Mouse (Mus musculus): ENCODE data around the gene Dlk1. TPM values are rescaled to one million over a fixed set of nuclear protein-coding genes. Genes with fewer than 3 reads are reported as not detected.
"Not testable (repeated sequence)": the region's sequence is repeated elsewhere in the genome, so short reads cannot be mapped to it uniquely, and the experiment has no call there.

The Dlk1 gene
- polyA plus RNA-seq, 1 experiment: 2.2 TPM

DNA sequence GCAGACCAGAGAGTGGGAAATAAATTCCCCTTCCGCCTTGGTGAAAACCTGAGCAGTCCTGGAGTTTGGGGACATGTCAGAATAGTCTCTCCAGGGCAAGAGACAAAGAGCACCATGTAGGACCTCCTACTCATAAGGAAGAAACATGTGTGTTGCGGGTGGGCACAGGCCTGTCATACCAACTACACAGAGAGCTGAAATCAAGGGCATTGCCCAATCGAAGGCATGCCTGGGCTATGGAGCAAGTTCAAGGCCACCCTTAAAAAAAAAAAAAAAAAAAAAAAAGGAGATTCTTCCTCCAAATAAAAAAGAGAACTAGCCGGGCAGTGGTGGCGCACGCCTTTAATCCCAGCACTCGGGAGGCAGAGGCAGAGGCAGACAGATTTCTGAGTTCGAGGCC, 17.2 kb downstream of the Dlk1 start:
- no peaks in the 10 kb centered on the region for H3K27me3 ChIP-seq (ENCODE audit: control insufficient read depth, insufficient read depth, low read length)
- H3K27ac ChIP-seq (ENCODE audit: control insufficient read depth, insufficient read depth, low read length): no peak overlapping the region; the same call in 1 of the 2 replicates
- H3K4me3 ChIP-seq (ENCODE audit: control insufficient read depth, insufficient read depth, low read length): no peak overlapping the region
- no peak for DNase-seq
- H3K36me3 ChIP-seq (ENCODE audit: control insufficient read depth, insufficient read depth, low read length): no peaks in the 10 kb centered on the region
- H3K4me1 ChIP-seq (replicated peaks; ENCODE audit: control insufficient read depth, insufficient read depth, low read length): 0 out of 2 replicates have a peak, but pooled peaks cover 3% of the 10 kb centered on the region
- TF ChIP-seq POLR2A (IDR thresholded peaks at IDR 0.05; ENCODE audit: control insufficient read depth, extremely low read depth, insufficient read depth, low read length, poor library complexity): no peak
- no peak for TF ChIP-seq CTCF (IDR thresholded peaks at IDR 0.05; ENCODE audit: borderline replicate concordance, control insufficient read depth, extremely low read depth, insufficient read depth, low read length, poor library complexity)
- WGBS: 88% methylated on average over 8 of the region's 8 CpGs

DNA sequence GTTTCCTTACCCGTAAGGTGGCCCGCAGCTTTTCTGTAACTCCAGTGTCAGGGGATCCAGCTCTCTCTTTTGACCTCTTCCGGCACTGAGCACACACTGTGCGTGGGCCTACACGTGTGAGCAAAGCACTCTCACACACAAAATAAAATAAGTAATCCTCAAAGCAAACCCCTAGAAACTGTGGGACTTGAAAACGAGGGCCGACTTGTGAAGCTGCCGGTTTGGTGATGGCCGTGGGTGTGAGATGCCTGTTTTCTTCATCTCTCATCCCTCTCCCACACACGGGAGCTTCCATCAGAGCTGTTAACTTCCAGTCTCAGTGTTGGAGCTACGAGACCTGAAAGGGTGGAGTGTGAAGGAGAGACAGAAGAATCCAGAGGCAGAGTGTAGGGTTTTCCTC, 20.0 kb downstream of the Dlk1 start:
- H3K4me1 ChIP-seq (replicated peaks; ENCODE audit: control insufficient read depth, insufficient read depth, low read length): 0 out of 2 replicates have a peak, but pooled peaks cover 3% of the 10 kb centered on the region
- no peak for DNase-seq
- no peaks in the 10 kb centered on the region for H3K27me3 ChIP-seq (ENCODE audit: control insufficient read depth, insufficient read depth, low read length)
- no peaks in the 10 kb centered on the region for H3K36me3 ChIP-seq (ENCODE audit: control insufficient read depth, insufficient read depth, low read length)
- no peak overlapping the region for H3K4me3 ChIP-seq (ENCODE audit: control insufficient read depth, insufficient read depth, low read length)
- H3K27ac ChIP-seq (ENCODE audit: control insufficient read depth, insufficient read depth, low read length): no peak overlapping the region
- WGBS: 91% methylated on average over 11 of the region's 11 CpGs
- TF ChIP-seq CTCF (IDR thresholded peaks at IDR 0.05; ENCODE audit: borderline replicate concordance, control insufficient read depth, extremely low read depth, insufficient read depth, low read length, poor library complexity) (no peak), POLR2A (IDR thresholded peaks at IDR 0.05; ENCODE audit: control insufficient read depth, extremely low read depth, insufficient read depth, low read length, poor library complexity) (no peak)

DNA sequence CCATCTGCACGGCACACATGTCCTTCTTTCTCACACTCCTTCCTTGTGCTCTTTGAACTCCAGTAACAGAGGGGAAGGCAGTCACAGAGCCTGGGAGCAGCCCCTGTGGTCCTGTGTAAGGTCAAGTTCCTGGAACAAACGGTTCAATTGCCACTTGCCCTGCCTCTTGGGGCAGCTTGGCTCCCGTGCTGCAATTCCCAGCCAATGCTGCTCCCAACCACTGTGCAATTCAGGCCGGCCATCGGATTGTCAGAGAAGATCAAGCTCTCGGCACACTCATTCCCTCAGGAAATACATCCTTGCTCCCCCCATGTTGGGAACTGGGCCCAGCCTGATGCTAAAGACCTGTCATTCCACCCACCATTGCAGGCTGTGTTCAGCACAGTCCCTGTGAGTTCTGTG, 21.0 kb downstream of the Dlk1 start:
- Histone ChIP-seq H3K27ac (ENCODE audit: control insufficient read depth, insufficient read depth, low read length) (no peak overlapping the region), H3K27me3 (ENCODE audit: control insufficient read depth, insufficient read depth, low read length) (no peaks in the 10 kb centered on the region), H3K36me3 (ENCODE audit: control insufficient read depth, insufficient read depth, low read length) (no peaks in the 10 kb centered on the region), H3K4me1 (replicated peaks; ENCODE audit: control insufficient read depth, insufficient read depth, low read length) (0 out of 2 replicates have a peak, but pooled peaks cover 3% of the 10 kb centered on the region), H3K4me3 (ENCODE audit: control insufficient read depth, insufficient read depth, low read length) (no peak overlapping the region)
- no peak for DNase-seq
- TF ChIP-seq CTCF (IDR thresholded peaks at IDR 0.05; ENCODE audit: borderline replicate concordance, control insufficient read depth, extremely low read depth, insufficient read depth, low read length, poor library complexity): no peak
- WGBS: 54% methylated on average over 6 of the region's 6 CpGs

DNA sequence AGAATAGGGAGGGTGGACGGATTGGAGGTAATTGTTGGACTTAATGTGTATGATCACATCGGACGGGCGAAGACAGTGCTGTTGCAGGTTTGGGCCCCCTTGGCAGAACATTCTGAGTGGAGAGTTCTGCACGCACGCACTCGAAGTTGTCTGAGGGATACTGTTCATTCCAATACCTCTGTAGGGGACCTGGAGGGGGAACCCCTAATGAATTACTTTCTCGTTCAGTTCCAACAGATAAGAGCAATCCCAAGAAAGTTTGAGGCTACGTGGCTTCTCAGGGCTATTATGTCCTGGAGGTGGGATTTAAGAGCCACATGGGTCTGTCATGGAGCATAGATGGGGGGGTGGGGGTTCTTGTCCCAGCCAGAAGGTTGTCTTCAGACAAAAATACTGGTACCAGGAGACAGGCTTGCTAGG, 21.6 kb downstream of the Dlk1 start:
- H3K4me3 ChIP-seq (ENCODE audit: control insufficient read depth, insufficient read depth, low read length): no peak overlapping the region
- 96% methylated on average over 9 of the region's 9 CpGs for WGBS
- no peaks in the 10 kb centered on the region for H3K36me3 ChIP-seq (ENCODE audit: control insufficient read depth, insufficient read depth, low read length)
- no peak for TF ChIP-seq POLR2A (IDR thresholded peaks at IDR 0.05; ENCODE audit: control insufficient read depth, extremely low read depth, insufficient read depth, low read length, poor library complexity)
- TF ChIP-seq CTCF (IDR thresholded peaks at IDR 0.05; ENCODE audit: borderline replicate concordance, control insufficient read depth, extremely low read depth, insufficient read depth, low read length, poor library complexity): no peak
- H3K27me3 ChIP-seq (ENCODE audit: control insufficient read depth, insufficient read depth, low read length): no peaks in the 10 kb centered on the region
- 0 out of 2 replicates have a peak, but pooled peaks cover 3% of the 10 kb centered on the region for H3K4me1 ChIP-seq (replicated peaks; ENCODE audit: control insufficient read depth, insufficient read depth, low read length)
- no peak for DNase-seq
- H3K27ac ChIP-seq (ENCODE audit: control insufficient read depth, insufficient read depth, low read length): no peak overlapping the region

DNA sequence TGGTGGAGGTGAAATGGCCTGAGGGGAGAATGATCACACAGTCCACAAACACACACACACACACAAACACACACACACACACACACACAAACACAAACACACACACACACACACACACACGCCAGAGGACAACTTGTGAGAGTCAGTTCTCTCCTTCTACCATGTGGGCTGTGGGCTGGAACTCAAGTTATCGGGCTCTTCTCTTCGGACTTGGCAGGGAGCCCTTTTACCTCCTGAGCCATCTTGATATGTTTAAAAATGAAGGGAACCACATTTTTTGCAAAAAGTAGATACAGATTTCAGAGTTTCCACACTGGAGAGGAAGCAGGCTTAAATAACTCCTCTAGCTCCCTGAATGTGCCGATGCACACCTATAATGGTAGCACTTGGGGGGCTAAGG, 22.9 kb downstream of the Dlk1 start:
- Histone ChIP-seq H3K36me3 (ENCODE audit: control insufficient read depth, insufficient read depth, low read length) (no peaks in the 10 kb centered on the region), H3K27me3 (ENCODE audit: control insufficient read depth, insufficient read depth, low read length) (no peaks in the 10 kb centered on the region), H3K4me1 (replicated peaks; ENCODE audit: control insufficient read depth, insufficient read depth, low read length) (0 out of 2 replicates have a peak, but pooled peaks cover 3% of the 10 kb centered on the region), H3K4me3 (ENCODE audit: control insufficient read depth, insufficient read depth, low read length) (no peak overlapping the region), H3K27ac (ENCODE audit: control insufficient read depth, insufficient read depth, low read length) (no peak overlapping the region)
- 90% methylated on average over 4 of the region's 4 CpGs for WGBS
- no peak for DNase-seq
- TF ChIP-seq POLR2A (IDR thresholded peaks at IDR 0.05; ENCODE audit: control insufficient read depth, extremely low read depth, insufficient read depth, low read length, poor library complexity) (no peak), CTCF (IDR thresholded peaks at IDR 0.05; ENCODE audit: borderline replicate concordance, control insufficient read depth, extremely low read depth, insufficient read depth, low read length, poor library complexity) (no peak)

DNA sequence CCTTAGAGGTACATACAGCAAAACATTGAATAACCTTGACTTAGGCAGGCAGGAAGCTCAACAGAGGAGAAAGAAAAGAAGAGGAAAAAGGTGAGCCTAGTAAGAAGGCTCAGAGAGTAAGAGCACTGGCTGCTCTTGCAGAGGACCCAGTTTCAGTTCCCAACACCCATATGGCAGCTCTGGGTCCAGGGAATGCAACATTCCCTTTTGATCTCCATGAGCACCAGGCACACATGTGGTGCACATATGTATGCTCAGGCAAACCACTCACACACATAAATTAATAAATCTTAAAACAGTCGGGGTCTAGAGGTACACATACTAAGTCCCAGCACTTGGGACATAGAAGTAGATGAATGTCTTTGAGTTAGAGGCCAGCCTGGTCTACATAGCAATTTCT, 33.9 kb downstream of the Dlk1 start:
- 81% methylated on average over 1 of the region's 1 CpGs for WGBS
- not testable (repeated sequence) for H3K4me3 ChIP-seq (ENCODE audit: control insufficient read depth, insufficient read depth, low read length); H3K4me1 ChIP-seq (replicated peaks; ENCODE audit: control insufficient read depth, insufficient read depth, low read length); DNase-seq; H3K36me3 ChIP-seq (ENCODE audit: control insufficient read depth, insufficient read depth, low read length); H3K27ac ChIP-seq (ENCODE audit: control insufficient read depth, insufficient read depth, low read length); H3K27me3 ChIP-seq (ENCODE audit: control insufficient read depth, insufficient read depth, low read length)

DNA sequence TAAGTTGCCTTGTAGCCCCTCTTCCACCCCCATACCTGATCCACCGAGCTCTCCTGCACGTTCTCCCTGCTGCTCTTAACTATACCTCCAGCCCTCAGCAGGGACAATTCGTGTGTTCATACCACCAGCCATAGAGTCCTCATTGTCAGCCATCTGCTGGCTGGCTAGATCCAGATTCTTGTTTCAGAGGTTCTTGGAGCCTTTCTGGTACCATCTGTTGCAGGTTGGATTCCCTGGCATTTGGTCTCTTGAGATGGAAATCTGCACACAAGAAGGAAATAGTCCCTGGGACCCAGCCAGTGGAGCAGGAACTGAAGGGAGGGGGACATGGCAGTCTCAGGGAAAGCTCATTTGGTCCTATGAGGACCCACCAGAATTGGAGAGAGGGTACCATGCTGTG, 39.1 kb downstream of the Dlk1 start:
- no peak for DNase-seq
- 92% methylated on average over 3 of the region's 3 CpGs for whole genome bisulfite sequencing
- Histone ChIP-seq H3K27ac (ENCODE audit: control insufficient read depth, insufficient read depth, low read length) (no peak overlapping the region), H3K4me1 (replicated peaks; ENCODE audit: control insufficient read depth, insufficient read depth, low read length) (0 out of 2 replicates have a peak, but pooled peaks cover 2% of the 10 kb centered on the region), H3K27me3 (ENCODE audit: control insufficient read depth, insufficient read depth, low read length) (no peaks in the 10 kb centered on the region), H3K4me3 (ENCODE audit: control insufficient read depth, insufficient read depth, low read length) (no peak overlapping the region), H3K36me3 (ENCODE audit: control insufficient read depth, insufficient read depth, low read length) (no peaks in the 10 kb centered on the region)
- TF ChIP-seq POLR2A (IDR thresholded peaks at IDR 0.05; ENCODE audit: control insufficient read depth, extremely low read depth, insufficient read depth, low read length, poor library complexity) (no peak), CTCF (IDR thresholded peaks at IDR 0.05; ENCODE audit: borderline replicate concordance, control insufficient read depth, extremely low read depth, insufficient read depth, low read length, poor library complexity) (no peak)

Measured in thymus, adult 2 months (tissue).